Mouse (Mus musculus) mesoderm, embryonic 11.5 days (tissue): ENCODE measurements around the gene Enpp7.

ENCODE experiments used
- DNase-seq: peaks from one replicate; pipeline ENCODE4 v3.0.0-alpha.2; 2012; ENCODE audit warnings: low read depth, low spot score

Enpp7 gene

DNA sequence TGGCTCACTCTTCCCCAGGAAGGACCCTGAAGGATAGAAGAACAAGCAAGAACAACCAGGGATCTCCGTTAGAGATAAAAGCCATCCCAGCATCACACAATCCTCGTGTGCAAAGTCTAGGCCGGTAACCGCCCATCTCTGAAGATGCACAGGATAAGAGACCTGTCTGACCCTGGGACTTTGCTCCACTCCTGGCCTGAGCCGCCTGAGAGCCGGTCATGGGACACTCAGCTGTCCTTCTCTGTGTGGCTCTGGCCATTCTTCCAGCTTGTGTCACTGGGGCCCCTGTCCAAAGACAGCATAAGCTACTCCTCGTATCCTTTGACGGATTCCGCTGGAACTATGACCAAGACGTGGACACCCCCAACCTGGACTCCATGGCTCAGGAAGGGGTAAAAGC is at the start of gene Enpp7:
Gene Enpp7, plus strand, starts transcription at position 190 of the 400 bp plus-strand sequence.
- DNase-seq: no peak

DNA sequence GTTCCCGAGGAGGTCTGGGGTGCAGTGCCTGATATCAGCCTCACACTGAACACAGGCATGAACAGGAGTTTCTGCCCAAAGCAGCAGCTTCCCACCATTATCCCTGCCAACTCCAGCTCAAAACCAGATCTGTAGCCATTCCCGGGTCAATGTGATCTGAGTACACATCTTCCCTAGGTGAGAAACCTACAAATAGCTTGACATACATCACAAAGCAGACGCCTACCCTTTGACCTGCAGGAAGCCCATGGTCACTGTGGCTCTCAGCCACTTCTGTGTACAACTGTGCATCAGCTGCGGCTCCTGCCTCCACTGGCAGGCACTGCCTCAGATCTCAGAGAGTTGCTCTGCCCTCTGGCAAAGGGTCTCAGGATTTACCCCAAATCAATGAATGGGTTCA is 48.3 kb upstream of the Enpp7 start:
- DNase-seq: no peak

DNA sequence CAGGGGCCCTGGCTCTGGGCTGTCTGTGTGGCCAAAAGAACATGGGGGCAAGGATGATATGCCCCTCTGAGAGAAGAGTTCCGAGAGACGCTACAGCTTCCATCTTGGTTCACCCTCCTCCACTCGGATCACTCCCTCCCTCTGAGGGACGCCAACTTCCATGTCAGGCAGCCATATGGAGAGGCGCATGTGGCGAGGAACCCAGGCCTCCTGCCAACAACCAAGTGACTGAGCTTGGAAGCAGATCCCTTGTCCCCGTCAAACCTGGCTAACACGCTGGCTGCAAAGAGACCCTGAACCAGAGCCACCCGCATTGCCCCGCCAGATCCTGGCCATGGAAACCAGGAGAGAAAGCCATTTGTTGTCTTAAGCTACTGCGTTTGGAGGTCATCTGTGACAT is 47.4 kb upstream of the Enpp7 start:
- no peak for DNase-seq

DNA sequence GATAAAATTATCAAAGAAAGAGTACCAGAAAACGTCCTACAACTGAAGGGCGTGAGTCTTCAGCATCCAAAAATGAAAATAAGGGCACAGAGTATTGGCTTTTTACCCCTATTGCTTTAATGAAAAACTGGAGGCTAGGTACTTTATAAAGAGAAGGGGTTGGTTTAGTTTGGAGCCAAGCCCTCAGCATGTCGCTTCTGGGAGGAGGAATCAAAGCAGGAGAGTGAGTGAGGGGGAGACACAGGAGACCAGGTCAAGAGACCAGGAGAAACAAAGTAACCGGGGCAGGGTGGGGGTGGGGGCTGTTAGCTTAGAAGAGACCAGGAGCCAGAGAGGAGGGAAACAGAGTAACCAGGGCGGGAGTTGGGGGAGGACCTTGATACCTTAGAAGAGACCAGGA is 46.7 kb upstream of the Enpp7 start:
- DNase-seq: no peak

DNA sequence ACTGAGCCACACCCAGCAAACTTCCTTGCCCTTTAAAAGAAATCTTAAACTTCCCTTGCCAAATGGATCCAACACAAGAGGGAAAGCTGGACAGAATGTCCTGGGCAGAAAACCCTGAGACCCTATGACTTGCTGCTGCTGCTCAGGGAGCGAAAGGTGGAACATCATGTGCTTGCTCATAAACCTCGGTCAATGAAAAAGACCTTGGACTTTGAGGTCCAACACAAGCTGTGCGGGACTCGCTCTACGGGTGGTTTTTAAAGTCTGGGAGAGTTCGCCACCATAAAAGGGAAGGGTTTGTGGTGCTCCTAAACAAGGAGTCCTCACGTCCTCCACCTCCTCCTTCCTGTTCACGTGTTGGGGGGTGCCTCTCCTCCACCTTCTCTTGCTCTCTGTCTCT is 42.1 kb upstream of the Enpp7 start:
- no peak for DNase-seq

DNA sequence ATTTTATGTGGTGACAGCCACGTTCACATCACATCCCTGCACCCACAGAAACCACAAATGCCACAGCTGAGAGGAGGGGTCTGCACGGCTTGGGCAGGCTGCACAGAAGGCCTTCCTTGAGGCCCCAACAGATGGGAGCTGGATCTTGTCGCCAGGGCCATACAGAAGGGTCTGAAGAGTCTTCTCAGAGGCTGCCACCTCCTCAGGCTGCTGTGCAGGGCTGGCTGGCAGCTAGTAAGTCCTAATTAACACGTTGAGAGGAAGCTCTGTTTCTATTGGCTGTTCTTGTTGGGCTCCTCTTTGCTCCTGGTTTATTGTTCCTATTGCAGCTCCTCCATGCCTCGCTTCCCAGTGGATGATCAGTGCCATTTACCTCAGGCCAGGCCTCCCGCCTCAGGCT is 33.0 kb upstream of the Enpp7 start:
- DNase-seq: no peak

DNA sequence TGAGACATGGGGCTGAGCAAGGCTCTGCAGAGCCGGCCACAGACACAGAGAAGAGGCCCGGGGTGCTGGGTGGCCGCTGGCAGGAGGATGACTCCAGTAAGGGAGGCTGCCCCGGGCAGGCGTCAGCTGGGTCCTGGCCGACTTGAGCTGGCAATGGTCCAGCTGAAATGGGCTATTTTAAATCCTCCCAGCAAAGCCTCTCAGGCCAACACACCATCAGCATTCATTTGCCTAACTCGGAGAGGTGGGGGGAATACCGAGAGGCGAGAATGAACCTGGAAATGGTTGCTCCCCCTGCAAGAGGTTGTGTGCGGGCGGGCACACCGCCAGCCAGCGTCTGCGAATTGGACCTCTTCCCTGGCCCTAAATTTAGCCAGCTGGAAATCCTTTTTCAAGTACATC is 30.9 kb upstream of the Enpp7 start:
- no peak for DNase-seq

DNA sequence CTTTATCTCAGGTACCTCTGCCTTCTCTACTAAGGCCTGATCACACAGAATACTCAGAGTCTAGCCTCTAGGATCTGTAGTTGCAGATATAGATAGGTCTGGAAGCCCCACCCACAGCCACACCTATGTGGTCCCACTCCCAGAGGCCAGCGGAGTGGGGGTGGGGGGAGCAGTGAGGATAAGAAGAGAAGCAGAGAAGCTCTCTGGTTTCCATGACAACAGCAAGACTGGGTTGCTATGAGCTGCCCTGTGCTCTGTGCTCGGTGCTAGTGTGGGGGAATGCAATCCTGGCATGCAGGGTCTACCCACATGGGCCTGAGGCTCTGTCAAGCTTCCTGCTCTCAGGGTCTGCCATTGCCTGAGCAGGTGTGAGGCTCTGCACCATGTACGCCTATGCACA is 27.3 kb upstream of the Enpp7 start:
- no peak for DNase-seq

DNA sequence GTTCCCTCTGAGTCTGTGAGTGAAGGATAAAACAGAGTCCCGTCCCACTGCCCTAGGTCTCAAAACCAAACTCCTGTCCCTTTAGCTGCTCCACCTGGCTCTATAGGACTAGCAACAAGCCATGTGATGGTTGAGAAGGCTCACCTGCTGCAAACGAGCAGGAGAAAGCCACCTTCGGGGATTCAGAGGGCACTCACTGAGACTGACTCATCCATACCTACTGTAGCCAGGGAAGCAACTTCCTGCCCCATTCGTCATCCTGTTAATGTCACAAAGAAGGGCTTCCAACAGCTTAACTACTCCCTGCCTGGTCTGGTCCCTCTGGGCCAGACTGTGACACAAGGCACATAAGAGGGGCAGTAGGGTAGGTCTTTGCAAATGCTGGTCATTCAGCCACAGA is 25.5 kb upstream of the Enpp7 start:
- no peak for DNase-seq

DNA sequence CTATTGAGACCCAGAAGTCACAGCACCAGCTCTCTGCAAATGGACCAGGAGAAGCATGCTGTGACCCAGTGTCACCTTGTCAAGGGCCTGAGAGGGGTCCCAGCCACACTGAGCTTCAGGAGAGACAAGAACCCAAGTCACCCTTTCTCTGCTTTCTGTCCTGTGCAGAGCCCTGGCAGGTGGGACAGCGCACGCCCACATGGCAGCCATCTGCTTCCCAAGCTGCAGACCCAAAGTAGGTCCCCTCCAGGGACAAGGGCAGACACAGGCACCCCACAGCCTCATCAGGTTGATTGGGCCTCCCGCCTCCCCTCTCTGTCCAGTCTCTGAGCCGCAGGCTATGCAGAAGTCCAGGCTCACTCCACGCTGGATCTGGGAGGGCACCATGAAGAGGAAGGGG is 24.1 kb upstream of the Enpp7 start:
- DNase-seq: no peak

DNA sequence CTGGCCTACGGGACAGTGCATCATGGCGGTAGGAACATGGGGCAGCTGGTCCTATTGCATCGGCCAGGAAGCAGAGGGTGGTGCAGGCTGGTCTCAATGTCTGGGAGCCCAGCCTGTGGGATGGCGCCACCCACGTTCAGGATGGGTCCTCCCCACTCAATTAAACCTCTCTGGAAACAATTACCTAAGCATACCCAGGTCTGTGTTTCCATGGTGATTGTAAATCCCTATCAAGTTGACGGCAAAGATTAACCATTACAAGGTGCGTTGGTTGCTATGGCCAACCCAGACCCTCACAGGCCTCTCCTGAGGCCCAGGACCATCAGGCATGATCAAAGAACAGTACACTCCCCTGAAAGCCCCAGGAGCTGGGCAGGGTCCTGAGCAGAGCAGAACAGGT is 22.9 kb upstream of the Enpp7 start:
- no peak for DNase-seq

DNA sequence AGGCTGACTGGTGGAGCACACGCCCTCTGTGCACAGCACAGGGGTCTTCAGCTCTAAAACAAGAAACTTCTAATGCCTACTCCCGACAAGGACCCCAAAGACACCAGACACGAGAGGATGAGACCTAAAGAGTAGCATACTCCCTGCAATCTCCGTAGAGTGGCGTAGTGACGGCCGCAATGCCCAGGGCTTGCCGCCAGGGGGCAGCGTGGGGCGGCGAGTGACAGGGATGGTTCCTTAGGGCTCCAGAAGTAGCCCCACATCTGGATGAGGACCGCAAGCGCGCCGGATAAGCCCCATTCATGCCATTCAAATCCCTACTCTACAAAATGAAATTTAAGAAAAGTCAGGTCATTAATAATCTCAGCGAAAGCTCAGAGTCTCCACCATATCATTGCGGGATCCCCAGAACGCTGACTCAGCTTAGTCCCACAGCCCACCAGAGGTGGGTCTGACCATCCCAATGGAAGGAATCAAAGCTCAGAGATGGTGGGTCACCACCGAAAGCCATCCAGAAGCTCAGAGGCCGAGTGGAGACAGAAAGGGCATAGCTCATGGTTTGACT is 16.4 kb upstream of the Enpp7 start:
- peak; percentile 53 for DNase-seq

DNA sequence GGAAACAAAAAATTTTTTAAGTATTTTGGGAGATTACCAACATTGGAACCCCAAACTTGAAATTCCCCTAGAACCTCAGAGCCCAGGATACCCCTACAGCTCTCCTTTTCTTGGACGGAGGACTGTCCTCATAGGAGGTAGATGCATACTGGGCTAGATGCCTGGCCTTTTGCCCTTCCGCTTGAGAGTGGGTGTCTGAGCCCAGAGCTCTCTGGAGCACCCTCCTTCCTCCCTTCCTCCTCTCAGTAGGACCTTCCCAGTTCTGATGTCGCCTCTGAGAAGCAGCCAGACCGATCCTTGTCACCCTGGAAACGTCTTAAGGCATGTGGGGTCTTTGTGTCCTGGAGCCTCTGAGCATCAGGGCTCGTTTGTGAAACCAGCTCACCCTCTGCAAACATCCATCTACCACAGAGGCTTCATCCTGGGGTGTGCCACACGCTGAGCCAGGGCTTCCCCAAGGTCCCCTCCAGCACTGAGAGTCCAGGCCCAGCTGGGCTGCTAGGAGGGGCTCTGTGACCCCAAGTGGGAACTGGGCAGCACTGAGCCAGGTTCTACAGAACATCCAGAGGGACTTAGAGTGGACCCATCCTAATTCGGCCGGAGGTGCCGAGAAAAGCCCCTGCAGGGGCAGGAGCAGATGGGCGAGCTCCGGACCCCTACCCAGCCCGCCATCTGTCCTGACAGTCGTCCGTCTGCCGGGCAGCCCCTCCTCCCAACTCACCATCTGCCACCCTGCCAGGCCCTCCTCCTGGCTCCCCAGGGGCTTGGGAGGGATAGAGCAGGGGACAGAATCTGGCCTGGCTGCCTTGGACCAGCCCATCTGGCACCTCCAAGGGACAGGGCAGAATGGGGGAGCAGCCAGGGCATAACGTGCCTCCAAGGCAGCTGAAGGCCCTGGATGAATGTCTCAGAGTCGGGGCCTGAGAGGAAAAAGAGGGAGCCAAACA is 15.3 kb upstream of the Enpp7 start:
- peak; percentile 44 for DNase-seq

DNA sequence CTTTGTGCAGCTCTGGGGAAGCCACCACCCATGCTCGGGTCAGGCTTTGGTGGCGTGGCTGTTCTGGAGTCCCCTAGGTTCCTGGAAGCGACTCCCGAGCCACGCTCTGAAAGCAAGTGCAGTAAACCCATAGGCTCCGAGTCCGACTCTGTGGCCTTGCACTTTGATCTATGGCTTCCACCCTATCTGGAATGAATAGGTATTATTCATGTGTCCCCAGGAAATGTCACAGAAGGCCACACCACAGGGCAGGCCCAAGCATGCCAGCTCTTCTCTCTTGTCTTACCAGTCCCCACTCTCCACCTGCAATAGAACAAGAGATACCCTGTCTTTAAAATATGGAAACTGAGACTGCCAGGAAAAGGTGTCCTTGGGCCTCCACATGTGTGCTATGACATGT is 13.6 kb upstream of the Enpp7 start:
- DNase-seq: no peak

DNA sequence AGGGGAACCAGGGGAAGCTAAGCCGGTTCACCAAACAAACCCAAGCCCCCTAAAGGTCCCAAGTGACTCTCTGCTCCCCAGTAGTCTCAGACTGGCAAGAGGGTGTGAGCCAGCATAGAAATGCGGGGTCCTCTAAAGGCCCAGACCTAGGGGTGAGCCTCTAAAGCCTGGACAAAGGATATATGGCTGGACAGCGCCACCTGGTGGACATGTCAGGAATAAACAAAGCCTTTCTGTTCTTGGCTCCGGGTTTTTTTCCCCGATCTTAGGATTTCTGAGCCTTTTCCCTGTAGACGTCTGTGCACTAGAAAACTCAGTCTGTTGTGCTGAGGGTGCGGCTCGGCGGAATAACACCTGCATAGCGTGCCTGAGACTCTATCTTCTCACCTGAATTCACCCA is 12.6 kb upstream of the Enpp7 start:
- DNase-seq: peak; percentile 83

DNA sequence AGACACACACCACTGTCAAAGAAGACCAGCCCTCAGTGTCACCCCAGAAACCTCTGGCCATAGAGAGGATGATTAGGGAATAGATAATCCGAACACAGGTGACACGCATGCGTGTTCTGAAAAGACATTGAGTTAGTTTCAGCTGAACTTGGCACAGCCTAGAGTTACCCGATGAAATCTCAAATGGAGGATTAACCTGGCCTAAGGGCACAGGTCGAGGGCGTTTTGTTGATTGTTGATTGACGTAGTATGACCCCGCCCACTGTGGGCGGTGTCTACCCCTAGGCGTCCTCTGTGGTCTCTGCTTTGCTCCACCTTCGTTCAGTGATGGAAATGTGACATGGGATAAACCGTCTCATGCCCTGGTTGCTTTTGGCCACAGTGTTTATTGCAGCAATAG is 12.1 kb upstream of the Enpp7 start:
- DNase-seq: no peak

DNA sequence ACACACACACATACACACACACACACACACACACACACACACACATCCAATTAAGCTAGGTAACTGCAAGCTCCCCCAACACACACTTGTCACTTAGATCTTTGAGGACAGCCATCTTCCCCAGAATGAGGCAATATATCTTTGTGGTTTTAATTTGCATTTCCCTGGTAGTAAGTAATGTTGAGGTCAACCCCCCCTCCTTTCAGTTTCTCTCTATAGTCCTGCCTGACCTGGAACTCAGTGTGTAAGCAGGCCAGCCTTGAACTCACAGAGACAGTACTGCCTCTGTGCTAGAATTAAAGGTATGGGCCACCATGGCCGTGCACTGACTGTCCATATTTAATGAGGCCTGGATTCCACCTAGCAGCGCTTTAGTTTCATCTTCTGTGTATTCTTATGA is 7.6 kb upstream of the Enpp7 start:
- no peak for DNase-seq

DNA sequence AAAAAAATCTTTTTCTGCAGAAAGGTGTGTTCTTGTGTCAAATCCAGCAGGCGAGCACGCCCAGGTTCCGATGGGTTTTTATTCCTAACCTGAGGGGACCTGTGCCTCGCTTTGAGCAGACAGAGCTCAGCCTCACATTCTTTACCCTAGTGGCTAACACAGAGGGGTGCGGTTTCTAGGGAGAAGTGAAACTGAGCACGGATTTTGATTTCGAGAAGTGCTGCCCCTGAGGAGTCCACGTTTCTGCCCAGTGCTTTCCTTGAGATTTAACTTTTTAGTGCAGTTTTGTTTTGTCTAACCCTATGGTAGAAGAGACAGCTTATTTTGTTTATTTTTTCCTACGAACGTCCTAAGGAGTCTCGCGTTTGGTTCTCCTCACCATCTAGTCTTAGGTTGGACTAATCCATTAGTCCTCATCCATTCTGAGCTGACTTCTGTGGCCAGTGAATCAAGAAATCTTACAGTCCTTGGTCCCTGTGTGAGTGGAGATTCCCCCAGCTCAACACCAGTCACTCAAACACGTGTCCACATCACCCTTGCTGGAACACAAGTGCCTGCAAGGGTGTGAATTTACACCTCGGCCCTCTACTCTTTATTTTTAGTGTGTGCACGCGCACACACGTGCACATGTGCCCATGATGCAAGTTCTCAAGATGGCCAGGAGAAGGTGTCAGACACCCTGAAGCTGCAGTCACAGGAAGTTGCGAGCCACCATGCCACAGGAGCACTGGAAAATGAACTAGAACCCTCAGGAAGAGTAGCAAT is 6.8 kb upstream of the Enpp7 start:
- no peak for DNase-seq

DNA sequence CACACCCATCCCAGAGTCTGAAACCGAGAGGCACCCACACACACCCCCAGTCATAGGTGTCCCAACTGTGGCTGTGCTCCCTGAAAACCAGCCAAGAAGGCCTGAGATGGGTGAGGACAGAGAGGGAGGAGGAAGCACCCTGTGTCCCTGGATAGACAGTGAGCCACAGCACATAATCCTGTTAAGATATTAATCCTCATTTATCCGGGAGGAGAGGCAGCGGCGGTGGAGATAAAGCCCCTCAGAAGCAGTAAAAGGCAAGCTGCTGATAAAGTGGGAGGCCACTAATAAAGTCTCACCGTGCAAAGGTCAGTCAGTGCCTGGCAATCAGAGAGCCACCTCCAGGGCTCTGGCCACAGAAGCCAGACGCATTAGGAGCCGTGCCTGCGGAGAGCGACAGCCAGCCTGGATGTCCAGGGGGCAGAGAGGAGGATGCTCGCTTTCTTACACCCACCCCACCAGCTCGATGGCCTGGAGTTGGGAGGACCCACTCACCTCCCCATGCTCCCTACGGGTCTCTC is 5.3 kb upstream of the Enpp7 start:
- DNase-seq: no peak

DNA sequence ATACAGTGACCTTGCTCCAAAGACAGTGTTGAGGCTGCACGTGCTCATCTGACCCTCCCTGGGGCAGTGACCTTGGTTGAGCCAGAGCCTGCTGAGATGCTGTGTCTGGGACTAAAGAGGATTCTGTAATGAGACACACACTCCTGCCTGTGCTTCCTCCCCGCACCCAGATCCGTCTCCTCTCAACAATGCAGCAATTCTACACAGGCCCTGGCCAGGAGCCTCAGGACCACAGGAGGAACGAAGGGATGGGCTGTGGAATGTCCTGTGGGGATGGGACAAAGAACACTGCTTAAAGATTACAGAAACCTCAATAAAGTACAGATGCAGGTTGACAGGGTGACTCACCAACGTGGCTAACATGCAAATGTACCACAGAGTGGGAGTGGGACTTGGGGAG is 2.4 kb upstream of the Enpp7 start:
- no peak for DNase-seq

DNA sequence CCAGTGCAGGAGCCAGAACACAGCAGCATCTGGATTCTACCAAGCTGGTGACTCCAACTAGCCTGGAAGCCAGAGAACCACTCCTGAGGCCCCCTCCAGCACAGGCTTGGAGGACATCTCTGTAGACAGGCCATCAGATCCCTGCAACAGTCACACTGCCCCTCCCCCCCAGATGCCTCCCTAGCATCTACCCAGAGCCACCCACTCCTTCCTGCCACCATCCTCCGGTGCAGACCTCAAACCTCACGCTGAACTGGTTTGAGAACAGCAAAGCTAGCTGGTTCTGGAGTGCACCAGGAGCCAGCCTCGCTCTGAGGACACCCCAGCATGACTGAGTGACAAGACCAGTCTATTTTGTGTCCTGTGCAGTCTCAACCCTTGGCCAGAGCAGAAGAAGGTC is 4.8 kb downstream of the Enpp7 start:
- no peak for DNase-seq

DNA sequence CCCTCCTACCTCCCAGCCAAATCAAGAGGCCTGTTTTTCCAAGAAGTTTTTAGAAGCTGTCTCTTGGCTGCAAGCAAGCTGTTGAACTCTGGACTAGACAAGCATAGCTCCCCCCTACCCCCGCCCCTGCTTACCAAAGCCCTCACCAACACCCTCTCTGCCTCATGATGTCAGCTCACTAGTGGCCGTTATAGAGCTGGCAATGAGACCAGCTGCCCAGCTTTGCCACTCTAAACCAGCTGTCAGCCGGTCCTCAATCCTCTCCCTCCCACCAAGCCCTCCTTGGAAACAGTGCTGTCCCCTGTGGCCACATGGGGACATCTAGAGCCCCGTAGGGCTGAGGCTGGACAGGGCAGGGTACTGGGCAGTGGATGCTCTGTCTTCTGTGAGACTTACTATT is 7.5 kb downstream of the Enpp7 start:
- DNase-seq: no peak
